Mouse (Mus musculus) B cell, adult 2 months (primary cell): ENCODE measurements at regions not wholly inside any gene's neighbourhood (a gene's known extent, or its start where the extent isn't known, plus 50 kb on each side); places are given as distances from the start of the nearest gene placed in this dataset.

Experiments used
- DNase-seq, 2 experiments: peaks; one replicate each; pipeline ENCODE4 v3.0.0; 2022

DNA sequence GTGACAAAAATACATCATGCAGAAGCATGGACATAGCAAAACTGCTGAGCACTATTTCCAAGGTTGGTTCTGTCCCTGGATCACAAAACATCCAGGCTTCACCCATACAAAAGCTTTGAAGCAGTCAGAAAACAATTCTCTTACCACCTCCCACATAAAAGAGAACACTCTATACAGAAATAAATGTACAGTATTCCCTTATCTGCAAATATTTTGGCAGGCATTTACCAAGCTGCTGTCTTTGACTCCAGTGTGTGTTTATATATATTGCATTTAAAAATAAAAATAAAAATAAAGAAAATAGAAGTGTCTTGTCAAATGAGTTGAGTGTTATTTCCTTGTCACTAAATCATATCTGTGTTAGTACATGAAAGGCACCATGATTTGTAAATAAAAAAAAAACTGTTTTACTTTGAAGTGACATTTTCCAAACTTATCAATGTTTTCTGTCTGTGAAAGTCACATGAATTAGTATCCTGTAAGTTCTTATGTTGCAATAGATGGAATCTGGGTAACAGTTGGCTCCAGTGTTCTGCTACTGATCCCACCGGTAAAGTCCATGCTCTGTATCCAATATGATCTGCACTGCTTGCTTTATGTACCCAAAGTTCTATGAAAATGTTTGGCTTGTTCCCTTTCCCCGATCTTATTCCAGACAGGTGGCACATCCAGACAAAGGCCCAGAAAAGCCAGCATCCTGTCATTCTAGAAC, 59.9 kb upstream of the Cd93 start:
- DNase-seq, result no peak

DNA sequence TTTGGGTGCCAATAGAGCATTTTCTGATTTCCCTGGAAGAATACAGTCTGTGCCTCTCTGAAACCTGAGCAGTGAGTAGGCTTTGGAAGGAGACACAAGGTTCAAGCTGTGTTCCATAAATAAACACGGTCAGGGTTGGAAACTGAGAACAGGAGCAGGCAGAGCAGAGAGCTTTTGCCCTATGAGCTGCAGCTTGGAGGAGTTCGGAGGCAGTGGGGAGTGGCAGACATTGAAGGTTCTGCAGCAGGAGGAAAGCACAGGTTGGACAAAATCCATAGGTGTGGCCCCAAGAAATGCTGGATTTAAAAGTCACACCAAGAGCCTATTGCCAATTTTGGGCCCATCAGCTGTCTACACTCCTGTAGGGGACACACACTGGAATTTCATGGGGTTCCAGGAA, 59.0 kb upstream of the Cd93 start:
- DNase-seq, result no peak

DNA sequence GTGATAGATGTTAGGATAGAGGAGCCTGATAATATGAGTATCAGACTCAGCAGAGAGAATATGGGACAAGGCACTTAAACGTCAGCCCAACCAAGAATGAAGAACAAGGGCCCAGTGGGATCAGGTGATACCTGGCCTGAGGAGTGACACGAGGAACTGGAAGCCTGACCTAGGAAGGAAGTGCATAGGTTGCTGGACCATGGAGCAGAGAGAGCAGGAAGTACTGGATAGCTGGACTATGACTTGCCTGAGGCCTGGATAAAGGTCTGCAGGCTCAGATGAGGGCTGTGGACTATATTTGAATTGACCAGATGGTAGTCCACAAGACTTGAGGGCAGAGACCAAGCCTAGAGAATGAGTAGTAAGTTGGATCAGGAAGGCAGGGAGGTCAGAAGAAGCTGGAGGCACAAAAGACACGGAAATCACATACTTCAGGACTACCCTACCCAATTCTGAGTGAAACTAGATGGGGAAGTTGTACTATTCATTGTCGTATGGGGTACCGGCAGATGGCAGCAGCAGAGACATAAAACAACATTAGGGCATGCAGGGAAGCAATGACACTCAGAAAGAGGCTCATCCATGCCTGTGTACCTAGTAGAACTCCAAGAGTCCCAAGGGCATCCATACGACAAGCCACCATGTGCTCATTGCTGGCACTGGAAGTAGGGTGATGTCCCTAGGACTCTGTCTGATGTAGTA, 57.0 kb upstream of the Cd93 start:
- peak; percentile 19 to 23 for DNase-seq

DNA sequence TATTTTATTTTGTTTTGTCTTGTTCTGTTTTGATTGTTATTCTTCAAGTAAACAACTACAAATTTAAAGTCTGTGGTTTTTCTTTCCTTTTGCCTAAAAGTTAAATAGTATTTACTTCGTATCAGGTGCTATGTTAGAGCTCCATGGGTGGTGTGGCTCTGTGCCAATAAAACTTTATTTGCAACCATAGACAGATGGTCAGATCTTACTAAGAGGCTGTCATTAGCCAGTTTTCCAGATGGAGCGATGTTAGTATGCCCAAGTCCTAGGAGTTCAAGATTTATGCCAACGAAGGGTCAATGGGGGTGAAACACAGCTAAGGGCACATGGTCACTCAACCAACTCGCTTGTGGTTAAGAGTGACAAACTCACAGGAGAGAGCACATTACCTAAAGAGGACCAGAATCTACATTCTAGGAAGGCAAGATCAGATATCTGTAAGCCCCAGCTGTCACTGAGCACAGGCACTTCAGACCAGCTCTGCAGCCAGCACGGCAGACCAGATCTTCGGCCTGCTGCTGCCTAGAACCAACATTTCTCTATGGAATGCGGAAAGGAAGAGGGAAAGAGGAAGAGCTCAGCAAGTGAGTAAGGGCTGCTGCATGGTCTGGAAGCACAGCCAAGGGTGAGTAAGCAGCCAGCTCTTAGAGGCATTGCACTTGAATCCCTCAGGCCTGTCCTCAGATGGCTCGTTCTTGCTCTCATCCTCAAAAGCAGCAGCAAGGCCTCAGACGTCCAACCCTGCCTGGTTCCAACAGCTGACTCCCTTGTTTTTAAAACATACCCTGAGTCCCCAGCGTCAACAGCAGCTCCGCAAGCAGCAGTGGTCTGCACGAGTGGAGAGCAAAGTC, 54.3 kb upstream of the Cd93 start:
- DNase-seq, result no peak

DNA sequence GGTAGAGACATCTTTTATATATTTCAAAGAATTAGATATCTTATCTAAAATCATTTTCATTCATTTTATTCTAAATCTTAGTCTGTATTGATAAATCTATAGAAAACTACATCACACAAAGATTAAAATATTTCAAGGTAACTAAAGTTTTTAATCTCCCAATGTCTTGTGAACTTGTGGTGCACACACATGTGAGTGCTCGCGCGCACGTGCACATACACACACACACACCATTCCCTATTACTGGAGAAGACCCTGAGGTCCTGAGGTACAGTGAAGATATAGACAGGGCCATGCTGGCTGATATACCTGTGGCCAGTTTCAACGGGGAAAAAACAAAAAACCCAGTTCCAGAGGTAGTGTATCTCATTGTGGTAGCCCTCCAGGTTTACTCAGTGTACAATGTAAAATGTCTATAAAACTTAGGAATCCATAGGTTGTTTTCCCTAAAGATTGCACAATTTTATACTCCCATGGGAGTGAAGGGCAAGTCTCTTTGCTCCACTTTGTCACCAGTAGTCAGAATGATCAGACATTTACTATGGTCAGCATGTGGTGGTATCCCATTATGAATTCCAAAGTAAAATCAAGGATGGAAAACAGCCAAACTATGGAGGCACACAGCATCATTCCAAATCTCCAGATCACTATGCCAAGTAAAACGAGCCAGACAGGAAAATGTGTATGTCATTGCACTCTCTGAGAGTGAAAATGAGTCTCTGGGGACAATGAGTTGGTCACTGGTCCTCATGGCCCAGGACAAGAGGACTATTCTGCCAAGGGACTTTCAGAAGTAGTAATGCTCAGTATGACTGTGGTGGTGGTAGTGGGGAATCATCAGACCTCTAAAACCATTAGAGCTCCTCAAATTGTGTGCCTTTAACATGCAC, 53.0 kb upstream of the Cd93 start:
- DNase-seq, result no peak

DNA sequence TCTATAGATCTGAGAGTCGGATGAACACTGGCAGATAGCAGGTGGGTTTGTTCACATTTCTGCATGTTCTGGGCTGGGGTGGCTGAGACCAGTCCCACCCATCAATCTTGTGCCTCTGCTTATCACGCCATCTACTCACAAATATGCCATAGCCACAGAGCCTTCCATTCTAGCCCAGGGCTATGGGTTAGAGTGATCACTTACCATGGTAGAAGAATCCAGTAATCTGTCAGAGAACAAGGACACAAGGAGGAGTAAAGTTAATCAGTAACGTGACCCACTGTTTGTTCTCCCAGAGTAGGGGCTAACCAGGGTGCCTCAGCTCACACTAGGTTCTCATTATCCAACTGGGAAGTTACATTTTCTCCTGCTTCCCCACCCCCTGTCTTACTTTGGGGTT, 52.1 kb upstream of the Cd93 start:
- DNase-seq, result no peak

DNA sequence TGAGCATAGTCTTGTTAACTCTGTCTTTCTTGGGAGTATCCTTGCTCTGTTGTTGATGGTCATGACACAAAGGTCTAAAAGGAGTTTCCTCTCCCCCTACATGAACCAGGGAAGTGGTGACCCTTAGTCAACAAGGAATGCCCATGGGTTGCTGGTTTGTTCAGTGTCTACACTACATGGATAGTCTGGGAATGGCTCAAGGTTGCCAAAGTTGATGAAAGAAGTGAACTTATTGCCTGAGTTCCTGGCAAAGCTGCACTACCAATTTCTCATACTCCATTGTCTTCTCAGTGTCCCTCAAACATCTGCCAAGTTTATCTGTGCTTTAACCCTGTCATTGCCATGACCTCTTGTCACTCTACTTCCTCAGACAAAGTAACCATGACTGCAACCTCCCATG, 49.9 kb upstream of the Cd93 start:
- DNase-seq, result no peak
